Mouse (Mus musculus): ENCODE measurements around the gene Cdh13.
A peak's percentile ranks its signal among the peaks of the same experiment; 100 is the strongest.

Gene Cdh13

GRCm38 (mm10) chr8:118283600-118284111 lies at the start of gene Cdh13:
Gene Cdh13 (plus strand): TSS chr8:118283733.
- peak; percentile 31 for DNase-seq (ENCODE audit: low spot score)

GRCm38 (mm10) chr8:118235626-118236025 lies 47.9 kb upstream of the Cdh13 start:
- no peak for DNase-seq (ENCODE audit: low spot score)

- DNase-seq (ENCODE audit: low spot score): peak; percentile 10
These were observed 46.3 kb upstream of the Cdh13 start for GRCm38 (mm10) chr8:118237150-118237620.

GRCm38 (mm10) chr8:118238156-118238555 lies 45.4 kb upstream of the Cdh13 start:
- no peak for DNase-seq (ENCODE audit: low spot score)

GRCm38 (mm10) chr8:118239186-118239585 lies 44.3 kb upstream of the Cdh13 start:
- DNase-seq (ENCODE audit: low spot score): peak; percentile 60

GRCm38 (mm10) chr8:118249319-118249718 lies 34.2 kb upstream of the Cdh13 start:
- DNase-seq (ENCODE audit: low spot score): no peak

- no peak for DNase-seq (ENCODE audit: low spot score)
These were observed 33.6 kb upstream of the Cdh13 start for GRCm38 (mm10) chr8:118249923-118250322.

GRCm38 (mm10) chr8:118263117-118263516 lies 20.4 kb upstream of the Cdh13 start:
- DNase-seq (ENCODE audit: low spot score): no peak

- no peak for DNase-seq (ENCODE audit: low spot score)
These were observed 12.7 kb upstream of the Cdh13 start for GRCm38 (mm10) chr8:118270751-118271402.

GRCm38 (mm10) chr8:118272493-118272892 lies 11.0 kb upstream of the Cdh13 start:
- no peak for DNase-seq (ENCODE audit: low spot score)

GRCm38 (mm10) chr8:118274243-118274642 lies 9.3 kb upstream of the Cdh13 start:
- no peak for DNase-seq (ENCODE audit: low spot score)

GRCm38 (mm10) chr8:118274688-118275087 lies 8.8 kb upstream of the Cdh13 start:
- DNase-seq (ENCODE audit: low spot score): peak; percentile 84

GRCm38 (mm10) chr8:118284112-118285029 lies 838 bp downstream of the Cdh13 start:
- DNase-seq (ENCODE audit: low spot score): peak; percentile 60

GRCm38 (mm10) chr8:118285596-118286281 lies 2.2 kb downstream of the Cdh13 start:
- peak; percentile 65 for DNase-seq (ENCODE audit: low spot score)

- peak; percentile 46 for DNase-seq (ENCODE audit: low spot score)
These were observed 3.0 kb downstream of the Cdh13 start for GRCm38 (mm10) chr8:118286282-118287180.

- peak; percentile 50 for DNase-seq (ENCODE audit: low spot score)
These were observed 4.0 kb downstream of the Cdh13 start for GRCm38 (mm10) chr8:118287496-118287895.

- no peak for DNase-seq (ENCODE audit: low spot score)
These were observed 4.9 kb downstream of the Cdh13 start for GRCm38 (mm10) chr8:118288259-118288952.

GRCm38 (mm10) chr8:118289091-118289490 lies 5.6 kb downstream of the Cdh13 start:
- no peak for DNase-seq (ENCODE audit: low spot score)

GRCm38 (mm10) chr8:118289525-118289924 lies 6.0 kb downstream of the Cdh13 start:
- DNase-seq (ENCODE audit: low spot score): no peak

GRCm38 (mm10) chr8:118290266-118290665 lies 6.7 kb downstream of the Cdh13 start:
- DNase-seq (ENCODE audit: low spot score): peak; percentile 64
